Mouse (Mus musculus) testis, adult 2 months (tissue): ENCODE data around the gene Olfr68.

Source experiments
- CTCF ChIP-seq: fragments of 200-500 bp; IDR thresholded peaks from 2 replicates; pipeline ENCODE4 v1.5.1; 2012; ENCODE audit warnings: low read depth, mild to moderate bottlenecking, inconsistent platforms, low read length, moderate library complexity; ENCODE audit not compliant: control insufficient read depth, insufficient read depth, insufficient replicate concordance
- POLR2A ChIP-seq: fragments of 200-500 bp; IDR thresholded peaks from 2 replicates; pipeline ENCODE4 v1.6.1; 2012; ENCODE audit warnings: low read depth, mild to moderate bottlenecking, inconsistent platforms, low read length, moderate library complexity; ENCODE audit not compliant: control insufficient read depth

GRCm38 (mm10) chr7:103779598-103779997 is at the start of gene Olfr68:
- no peak for TF ChIP-seq POLR2A
- no peak for TF ChIP-seq CTCF
